In the genomic region with DNA sequence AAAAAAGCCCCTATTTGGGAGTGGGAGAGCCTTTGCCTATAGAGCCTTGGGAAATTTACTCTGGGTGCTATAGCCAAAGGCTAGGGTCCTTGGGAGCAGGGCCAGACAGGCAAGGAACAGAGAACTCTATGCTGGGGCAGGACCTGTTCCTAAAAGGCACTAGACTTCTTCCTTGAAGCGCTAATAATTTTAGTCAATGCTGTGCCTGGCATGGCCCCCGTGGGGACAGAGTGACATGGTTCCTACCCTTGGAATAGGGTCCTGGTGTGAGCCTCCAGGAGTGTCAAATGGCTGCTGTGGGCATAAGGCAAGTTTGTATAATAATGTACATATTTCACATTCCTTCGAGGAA, we compare ENCODE assay signal across 9 mouse cellular contexts. TPM values are rescaled to one million over a fixed set of nuclear protein-coding genes. Genes with fewer than 3 reads are reported as not detected.
DNase-seq lines count a peak whose midpoint lies in the region; ATAC-seq lines count a peak whose summit lies in the region.
"Had no signal": no experiment of that assay in that cellular context is flagged by ENCODE, and none has a peak within 500 bp of the region (broad histone marks: within the 10 kb centered on the region; RNA-seq: fewer than 3 reads in every experiment).

No protein-coding gene starts in this region.

- DNase-seq in kidney, adult 8-10 months, result no peak
- DNase-seq in hindbrain, embryonic 10.5 days (ENCODE audit: low spot score), result no peak
- DNase-seq in frontal cortex, postnatal 25 days (ENCODE audit: low spot score in 2 of 2), result no peak
- DNase-seq in layer of hippocampus, adult 18-20 months (ENCODE audit: low spot score in 2 of 2), result no peak
- no peak for DNase-seq in layer of hippocampus, adult 9-10 months (ENCODE audit: low spot score)
- DNase-seq: cerebellum, adult 9-10 months had no signal

- H3K4me2 ChIP-seq in kidney, embryonic 16.5 days (replicated peaks; ENCODE audit: low read depth, low read length), result peak overlapping the region; percentile 69
- peak overlapping the region; percentile 79 for H3K4me2 ChIP-seq in liver, embryonic 15.5 days

- H3K27ac ChIP-seq in kidney, embryonic 16.5 days (ENCODE audit: low read length), result no peak overlapping the region
- H3K27ac ChIP-seq in brown adipose tissue, adult 24 weeks (replicated peaks; ENCODE audit: low read depth, low read length), result peak overlapping the region; percentile 74
- H3K27ac ChIP-seq in hindbrain, embryonic 10.5 days, result no peak overlapping the region
- 0 out of 2 replicates have a peak overlapping the region, but pooled peaks have one; percentile 6 for H3K27ac ChIP-seq in liver, embryonic 15.5 days (replicated peaks)

- H3K9me3 ChIP-seq in kidney, embryonic 16.5 days (ENCODE audit: low read length), result no peaks in the 10 kb centered on the region
- no peaks in the 10 kb centered on the region for H3K9me3 ChIP-seq in hindbrain, embryonic 10.5 days
- H3K9me3 ChIP-seq in liver, embryonic 15.5 days (replicated peaks), result no peaks in the 10 kb centered on the region

- ATAC-seq in kidney, embryonic 16.5 days (ENCODE audit: low FRiP score, low TSS enrichment), result 0 out of 2 replicates have a peak, but pooled peaks have one; percentile 9
- no peak for ATAC-seq in liver, embryonic 15.5 days (ENCODE audit: insufficient read depth)

- H3K27me3 ChIP-seq in kidney, embryonic 16.5 days (ENCODE audit: insufficient read depth, low read length), result no peaks in the 10 kb centered on the region
- H3K27me3 ChIP-seq in hindbrain, embryonic 10.5 days (ENCODE audit: insufficient read depth, poor library complexity, severe bottlenecking), result no peaks in the 10 kb centered on the region
- no peaks in the 10 kb centered on the region for H3K27me3 ChIP-seq in liver, embryonic 15.5 days

- H3K9ac ChIP-seq in kidney, embryonic 16.5 days (replicated peaks; ENCODE audit: low read length), result peak overlapping the region; percentile 70
- peak overlapping the region; percentile 79 for H3K9ac ChIP-seq in liver, embryonic 15.5 days

- H3K4me1 ChIP-seq in kidney, embryonic 16.5 days (ENCODE audit: insufficient read depth, low read length), result peaks cover 9% of the 10 kb centered on the region; the same call in 1 of the 2 replicates
- H3K4me1 ChIP-seq in brown adipose tissue, adult 24 weeks (ENCODE audit: control insufficient read depth, insufficient read depth, insufficient read length, low read length), result peaks cover 23% of the 10 kb centered on the region
- peaks cover 31% of the 10 kb centered on the region for H3K4me1 ChIP-seq in hindbrain, embryonic 10.5 days (replicated peaks)
- H3K4me1 ChIP-seq in liver, embryonic 15.5 days (replicated peaks), result peaks cover 50% of the 10 kb centered on the region

- WGBS in kidney, embryonic 16.5 days, result 62% methylated on average over 3 of the region's 3 CpGs
- WGBS in hindbrain, embryonic 10.5 days, result 73% methylated on average over 3 of the region's 3 CpGs
- WGBS in liver, embryonic 15.5 days (ENCODE audit: insufficient replicate concordance), result 65% methylated on average over 3 of the region's 3 CpGs

- no peaks in the 10 kb centered on the region for H3K36me3 ChIP-seq in kidney, embryonic 16.5 days (ENCODE audit: insufficient read depth, low read length)
- H3K36me3 ChIP-seq in hindbrain, embryonic 10.5 days, result no peaks in the 10 kb centered on the region
- peaks cover 30% of the 10 kb centered on the region for H3K36me3 ChIP-seq in liver, embryonic 15.5 days (replicated peaks)

- peak overlapping the region; percentile 61 for H3K4me3 ChIP-seq in kidney, embryonic 16.5 days (ENCODE audit: low read length)
- peak overlapping the region; percentile 63 for H3K4me3 ChIP-seq in brown adipose tissue, adult 24 weeks (ENCODE audit: insufficient read depth, low read depth, low read length)
- peak overlapping the region; percentile 49 for H3K4me3 ChIP-seq in hindbrain, embryonic 10.5 days
- peak overlapping the region; percentile 76 for H3K4me3 ChIP-seq in liver, embryonic 15.5 days (replicated peaks)

RNA-seq across cellular contexts. Expression of a gene that starts 0.5 kb away (rescaled TPM):
- polyA plus RNA-seq in kidney, embryonic 16.5 days (2015; fragmentation: Nextera tagmentation; extraction: Ambion mirVana), result 1.9 and 2.0 TPM in 2 replicates
- polyA plus RNA-seq in brown adipose tissue, adult 24 weeks (2012; ENCODE audit: insufficient read depth, insufficient read length, missing spikeins), result 4.0 and 5.4 TPM in 2 replicates
- polyA plus RNA-seq in hindbrain, embryonic 10.5 days (2016; fragmentation: Nextera tagmentation; extraction: Ambion mirVana), result 0.52 and 1.00 TPM in 2 replicates
- 2.3 and 2.6 TPM in 2 replicates for polyA plus RNA-seq in liver, embryonic 15.5 days (2015; fragmentation: Nextera tagmentation; extraction: Ambion mirVana)
- 1 to 10 TPM; 1.9 to 2.5 TPM for total RNA-seq in layer of hippocampus, adult 18-20 months (2021)

RNA-seq across cellular contexts. Expression of a gene that starts 22.5 kb away (rescaled TPM):
- 0.26 and 0.59 TPM in 2 replicates for polyA plus RNA-seq in kidney, embryonic 16.5 days (2015; fragmentation: Nextera tagmentation; extraction: Ambion mirVana)
- not detected in 2 replicates for polyA plus RNA-seq in brown adipose tissue, adult 24 weeks (2012; ENCODE audit: insufficient read depth, insufficient read length, missing spikeins)
- 0.26 and 0.32 TPM in 2 replicates for polyA plus RNA-seq in hindbrain, embryonic 10.5 days (2016; fragmentation: Nextera tagmentation; extraction: Ambion mirVana)
- polyA plus RNA-seq in liver, embryonic 15.5 days (2015; fragmentation: Nextera tagmentation; extraction: Ambion mirVana), result 0.17 and 0.26 TPM in 2 replicates
- total RNA-seq in layer of hippocampus, adult 18-20 months (2021), result under 1 TPM in 1 of 2 experiments, not detected in 1; 0.22 TPM

RNA-seq across cellular contexts. Expression of a gene that starts 29.3 kb away (rescaled TPM):
- polyA plus RNA-seq in kidney, embryonic 16.5 days (2015; fragmentation: Nextera tagmentation; extraction: Ambion mirVana), result 0.25 and 0.37 TPM in 2 replicates
- 1.1 and 1.5 TPM in 2 replicates for polyA plus RNA-seq in brown adipose tissue, adult 24 weeks (2012; ENCODE audit: insufficient read depth, insufficient read length, missing spikeins)
- 0.07 TPM in 1 of 2 replicates, not detected in the other for polyA plus RNA-seq in hindbrain, embryonic 10.5 days (2016; fragmentation: Nextera tagmentation; extraction: Ambion mirVana)
- polyA plus RNA-seq in liver, embryonic 15.5 days (2015; fragmentation: Nextera tagmentation; extraction: Ambion mirVana), result 0.32 and 0.44 TPM in 2 replicates
- total RNA-seq in layer of hippocampus, adult 18-20 months (2021), result under 1 TPM; 0.15 to 0.40 TPM

RNA-seq across cellular contexts. Expression of a gene that starts 39.7 kb away (rescaled TPM):
- polyA plus RNA-seq in kidney, embryonic 16.5 days (2015; fragmentation: Nextera tagmentation; extraction: Ambion mirVana), result not detected in 2 replicates
- not detected in 2 replicates for polyA plus RNA-seq in brown adipose tissue, adult 24 weeks (2012; ENCODE audit: insufficient read depth, insufficient read length, missing spikeins)
- not detected in 2 replicates for polyA plus RNA-seq in hindbrain, embryonic 10.5 days (2016; fragmentation: Nextera tagmentation; extraction: Ambion mirVana)
- 0.14 and 0.21 TPM in 2 replicates for polyA plus RNA-seq in liver, embryonic 15.5 days (2015; fragmentation: Nextera tagmentation; extraction: Ambion mirVana)
- total RNA-seq in layer of hippocampus, adult 18-20 months (2021), result not detected

RNA-seq across cellular contexts. Expression of a gene that starts 45.5 kb away (rescaled TPM):
- 15.7 and 18.7 TPM in 2 replicates for polyA plus RNA-seq in kidney, embryonic 16.5 days (2015; fragmentation: Nextera tagmentation; extraction: Ambion mirVana)
- 3.8 and 4.7 TPM in 2 replicates for polyA plus RNA-seq in brown adipose tissue, adult 24 weeks (2012; ENCODE audit: insufficient read depth, insufficient read length, missing spikeins)
- 19.0 and 20.0 TPM in 2 replicates for polyA plus RNA-seq in hindbrain, embryonic 10.5 days (2016; fragmentation: Nextera tagmentation; extraction: Ambion mirVana)
- 9.6 and 10.8 TPM in 2 replicates for polyA plus RNA-seq in liver, embryonic 15.5 days (2015; fragmentation: Nextera tagmentation; extraction: Ambion mirVana)
- 10 to 100 TPM; 17.9 to 18.1 TPM for total RNA-seq in layer of hippocampus, adult 18-20 months (2021)

Comparison
In these comparisons a context has a peak if more than half of its experiments do, and no peak if none do; other contexts are left out.
1. H3K27ac ChIP-seq: peak in brown adipose tissue, adult 24 weeks (single experiment) and liver, embryonic 15.5 days (single experiment); none in kidney, embryonic 16.5 days (single experiment) and hindbrain, embryonic 10.5 days (single experiment).
2. Peak in every context shown above with its lines, with median percentiles within 50 percentile points of each other: H3K4me3 ChIP-seq.